Mouse (Mus musculus): ENCODE measurements around the gene Kng1. TPM values are rescaled to one million over a fixed set of nuclear protein-coding genes. Genes with fewer than 3 reads are reported as not detected.
"Not testable (repeated sequence)": the region's sequence is repeated elsewhere in the genome, so short reads cannot be mapped to it uniquely, and the experiment has no call there.

Gene Kng1
- 1 to 10 TPM in 1 of 2 experiments, not detected in 1; 1.7 TPM for total RNA-seq (2021)
- long read RNA-seq, experiment 1, partial matches to known transcripts: 0 of 1 reads
- long read RNA-seq, experiment 1, other reads (novel, unspliced or antisense): 1 of 1 reads
- long read RNA-seq, experiment 2: 0 reads

DNA sequence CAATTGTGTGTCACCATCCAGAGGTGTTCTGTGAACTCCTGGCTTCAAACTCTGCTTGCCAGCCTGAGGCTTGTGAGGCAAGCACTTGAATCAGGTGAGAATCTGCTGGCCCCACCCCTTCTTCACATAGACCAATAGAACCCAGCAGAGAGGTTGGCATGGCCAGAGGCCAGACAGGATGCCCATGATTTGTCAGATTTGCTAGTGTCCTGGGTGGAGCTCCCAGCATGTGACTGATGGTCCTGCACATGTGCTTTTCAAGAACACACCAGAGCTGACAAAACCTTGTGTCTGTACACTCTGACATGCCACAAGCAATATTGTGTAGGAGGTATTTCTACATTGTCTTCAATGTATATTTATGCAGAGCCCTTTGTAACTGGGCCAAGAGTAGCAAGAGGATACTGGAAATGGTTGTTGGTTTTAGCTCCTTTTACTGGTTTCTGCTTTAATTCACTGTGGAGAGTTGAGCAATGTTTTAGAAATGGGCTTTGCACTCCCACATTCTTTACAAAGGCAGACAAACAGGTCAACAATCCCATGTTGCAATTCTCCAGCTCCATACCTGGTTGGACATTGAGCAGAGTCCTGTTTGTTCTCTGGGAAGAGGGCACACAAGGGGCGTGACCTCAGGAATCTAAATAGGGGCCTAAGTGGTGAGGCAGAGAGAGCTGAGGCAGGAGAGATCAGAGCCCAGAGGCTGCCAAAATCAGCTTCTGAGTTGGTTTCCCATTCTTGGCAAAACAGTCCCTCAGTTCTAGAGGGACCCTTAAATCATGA lies at the start of gene Kng1:
TSS of gene Kng1 (plus strand) at position 198 of the 780 bp plus-strand sequence.
- not testable (repeated sequence) for DNase-seq

GRCm38 (mm10) chr16:23013786-23014185 lies 43.9 kb upstream of the Kng1 start:
- DNase-seq: not testable (repeated sequence)

GRCm38 (mm10) chr16:23014645-23015044 lies 43.0 kb upstream of the Kng1 start:
- not testable (repeated sequence) for DNase-seq

- not testable (repeated sequence) for DNase-seq
These were observed 37.1 kb upstream of the Kng1 start for GRCm38 (mm10) chr16:23020571-23020970.

GRCm38 (mm10) chr16:23025111-23025510 lies 32.6 kb upstream of the Kng1 start:
- no peak for DNase-seq

DNA sequence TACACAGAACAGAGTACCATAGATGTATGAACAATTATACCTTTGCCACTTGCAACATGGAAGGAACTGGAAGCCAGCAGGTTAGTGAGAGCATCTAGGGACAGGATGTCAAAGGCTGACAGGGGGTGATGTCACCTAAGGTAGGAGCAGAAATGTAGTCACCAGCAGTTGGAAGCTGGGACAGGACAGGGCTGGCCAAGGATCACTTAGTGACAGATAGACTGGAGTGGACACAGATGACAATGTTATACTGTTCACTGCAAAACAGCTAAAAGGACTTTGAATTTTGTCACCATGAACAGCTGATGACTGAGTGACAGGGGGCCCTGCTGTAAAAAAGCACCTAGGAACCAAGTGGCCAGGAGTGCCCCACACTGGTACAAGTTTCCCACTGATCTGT lies 31.1 kb upstream of the Kng1 start:
- DNase-seq: no peak

- DNase-seq: not testable (repeated sequence)
These were observed 30.3 kb upstream of the Kng1 start for GRCm38 (mm10) chr16:23027341-23027740.

GRCm38 (mm10) chr16:23028966-23029600 lies 28.6 kb upstream of the Kng1 start, which contains the start of gene Kng2:
Kng2 (minus strand) TSS chr16:23029482.
- not testable (repeated sequence) for DNase-seq

- no peak for DNase-seq
These were observed 26.8 kb upstream of the Kng1 start for GRCm38 (mm10) chr16:23030673-23031435.

DNA sequence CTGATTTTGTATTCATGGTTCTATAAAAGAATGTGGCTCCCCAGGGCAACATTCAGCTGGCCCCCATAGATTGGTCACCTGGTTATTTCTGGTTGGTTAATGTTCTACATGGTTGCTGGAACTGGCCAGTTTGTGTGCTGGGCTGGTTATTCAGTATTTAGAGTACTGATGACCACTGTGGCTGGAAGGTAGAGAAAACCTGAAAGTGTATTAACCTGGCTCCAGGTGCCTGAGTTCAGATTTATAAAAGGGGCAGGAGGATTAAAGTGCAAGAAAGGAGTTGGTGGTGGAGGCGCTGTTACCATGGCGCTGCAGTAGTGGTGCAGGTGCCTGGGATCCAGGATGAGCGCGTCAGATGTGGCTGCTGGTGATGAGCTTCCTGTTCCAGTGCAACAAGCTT lies 24.0 kb upstream of the Kng1 start:
- DNase-seq: no peak

- DNase-seq: no peak
These were observed 19.9 kb upstream of the Kng1 start for GRCm38 (mm10) chr16:23037744-23038143.

- DNase-seq: no peak
These were observed 18.4 kb upstream of the Kng1 start for GRCm38 (mm10) chr16:23039281-23039680.

DNA sequence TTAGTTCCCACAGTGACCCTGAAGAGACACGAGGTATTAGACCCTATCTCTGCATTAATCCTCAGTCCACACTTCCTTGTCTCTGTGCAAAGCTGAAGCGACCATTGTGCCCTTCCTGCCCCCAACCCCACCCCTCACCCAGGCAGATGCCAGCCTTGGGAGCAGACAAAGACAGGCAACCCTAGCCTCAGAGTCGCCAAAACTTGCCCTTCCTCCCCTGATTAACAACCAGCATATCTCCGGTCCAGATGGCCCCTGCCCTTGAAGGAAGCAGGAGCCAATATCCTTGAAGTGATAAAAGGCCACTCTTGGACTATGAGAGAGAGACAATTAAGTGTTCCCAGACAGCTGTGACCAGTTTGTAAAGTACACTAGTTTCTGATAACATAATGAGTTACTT lies 16.8 kb upstream of the Kng1 start:
- no peak for DNase-seq

GRCm38 (mm10) chr16:23046319-23046718 lies 11.3 kb upstream of the Kng1 start:
- no peak for DNase-seq

- DNase-seq: not testable (repeated sequence)
These were observed 2.0 kb downstream of the Kng1 start for GRCm38 (mm10) chr16:23059630-23060029.

DNA sequence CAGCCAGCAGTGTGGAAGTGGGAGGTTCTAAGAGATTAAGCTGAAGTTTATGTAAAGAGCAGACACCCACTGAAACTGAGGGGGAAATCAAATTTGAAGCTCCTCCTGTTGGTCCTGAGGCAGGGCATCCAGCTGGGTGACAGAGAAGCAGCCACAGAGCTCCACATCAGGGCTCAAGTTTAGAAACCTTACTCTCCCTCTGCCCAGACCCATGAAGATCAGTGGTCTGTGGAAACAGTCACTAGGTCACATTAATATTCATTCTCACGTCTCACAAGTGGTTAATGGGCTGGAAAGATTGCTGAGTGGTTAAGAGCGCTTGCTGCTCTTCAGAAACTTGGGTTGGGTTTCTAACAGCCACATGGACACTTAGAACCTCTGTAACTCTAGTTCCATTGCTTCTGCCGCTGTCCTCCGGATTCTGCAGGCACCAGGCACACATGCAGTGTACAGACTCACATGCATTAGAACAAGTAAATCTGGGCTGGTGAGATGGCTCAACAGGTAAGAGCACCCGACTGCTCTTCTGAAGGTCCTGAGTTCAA lies 3.2 kb downstream of the Kng1 start:
- DNase-seq: not testable (repeated sequence)

DNA sequence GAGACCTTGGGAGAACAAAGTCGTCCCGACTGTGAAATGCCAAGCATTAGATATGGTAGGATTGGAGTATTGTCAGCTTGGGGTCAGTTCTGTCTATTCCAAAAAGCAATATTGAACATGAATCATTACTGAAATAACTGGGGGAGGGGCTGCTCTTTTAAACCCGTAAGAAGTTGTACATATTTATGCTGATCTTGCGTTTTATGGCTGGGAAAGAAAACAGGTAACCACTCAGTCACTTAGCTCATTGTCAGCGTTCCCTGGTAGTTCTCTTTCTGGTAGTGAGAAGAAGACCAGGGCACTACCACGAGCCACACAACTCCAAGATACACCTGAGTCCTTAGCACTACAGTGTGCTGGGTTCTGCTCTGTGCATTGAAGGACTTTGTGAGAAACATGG lies 19.9 kb downstream of the Kng1 start:
- DNase-seq: not testable (repeated sequence)

DNA sequence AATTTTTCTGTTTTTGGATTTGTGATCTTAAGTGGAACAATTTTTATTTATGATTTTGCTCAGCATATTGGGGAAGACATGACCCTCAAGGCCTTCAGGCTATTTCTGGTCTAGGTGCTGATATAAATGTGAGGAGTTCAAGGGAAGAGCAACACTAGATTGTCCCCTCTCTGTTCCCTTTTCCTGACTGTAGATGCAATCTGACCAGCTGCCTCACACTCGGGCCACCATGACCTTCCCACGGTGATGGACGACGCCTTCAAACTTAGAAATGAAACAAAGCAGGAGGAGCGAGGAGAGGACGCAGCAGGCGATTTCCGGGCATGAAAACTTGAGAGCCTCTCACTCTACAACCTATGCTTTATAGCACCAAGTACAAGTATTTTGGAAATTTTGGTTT lies 29.5 kb downstream of the Kng1 start:
- not testable (repeated sequence) for DNase-seq

DNA sequence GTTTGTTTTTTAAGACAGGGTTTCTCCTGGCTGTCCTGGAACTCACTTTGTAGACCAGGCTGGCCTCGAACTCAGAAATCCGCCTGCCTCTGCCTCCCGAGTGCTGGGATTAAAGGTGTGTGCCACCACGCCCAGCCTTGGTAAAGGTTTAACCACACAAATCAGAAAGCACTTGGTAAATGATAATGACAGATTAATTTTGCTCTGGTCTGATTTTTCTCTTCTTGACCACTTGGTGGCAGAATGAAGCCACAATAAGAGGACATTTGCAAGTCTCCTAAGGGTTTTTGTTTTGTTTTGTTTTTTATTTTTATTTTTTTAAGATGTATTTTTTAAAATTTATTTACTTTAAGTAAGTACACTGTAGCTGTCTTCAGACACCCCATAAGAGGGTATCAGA lies 30.0 kb downstream of the Kng1 start:
- DNase-seq: not testable (repeated sequence)

DNA sequence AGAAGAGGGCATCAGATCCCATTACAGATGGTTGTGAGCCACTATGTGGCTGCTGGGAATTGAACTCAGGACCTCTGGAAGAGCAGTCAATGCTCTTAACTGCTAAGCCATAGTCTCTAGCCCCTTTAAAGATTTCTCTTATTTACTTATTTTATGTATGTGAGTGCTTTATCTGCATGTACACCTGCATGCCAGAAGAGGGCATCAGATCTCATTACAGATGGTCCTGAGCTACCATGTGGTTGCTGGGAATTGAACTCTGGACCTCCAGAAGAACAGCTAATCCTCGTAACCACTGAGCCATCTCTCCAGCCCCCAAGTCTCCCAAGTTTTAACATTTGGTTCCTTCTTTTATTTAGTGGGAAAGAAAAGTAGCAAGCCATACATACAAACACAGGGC lies 30.8 kb downstream of the Kng1 start:
- DNase-seq: not testable (repeated sequence)

DNA sequence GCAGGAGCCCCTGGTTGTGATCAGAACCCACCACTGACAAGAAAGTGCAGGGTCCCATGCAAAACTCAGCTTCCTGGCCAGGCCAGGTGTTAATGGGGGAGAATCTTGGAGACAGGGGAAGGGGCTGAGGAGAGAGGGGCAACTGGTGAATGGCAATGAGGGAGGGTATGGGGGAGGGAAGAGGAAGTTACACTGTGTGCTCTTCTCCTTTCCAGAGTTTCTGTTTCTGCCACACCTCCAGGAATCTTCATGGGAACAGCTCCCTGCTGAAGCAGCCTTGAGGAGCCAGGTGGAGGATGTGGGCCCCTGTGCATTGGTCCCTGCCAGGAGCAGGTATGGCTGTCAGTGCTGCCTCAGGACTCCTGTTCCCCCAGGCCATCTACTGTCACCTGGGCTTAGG lies 33.7 kb downstream of the Kng1 start:
- not testable (repeated sequence) for DNase-seq

- DNase-seq: no peak
These were observed 35.8 kb downstream of the Kng1 start for GRCm38 (mm10) chr16:23093321-23093953.
